Mouse (Mus musculus) heart, embryonic 15.5 days (tissue): Measurements from ENCODE around the gene Plekhh1. TPM values are rescaled to one million over a fixed set of nuclear protein-coding genes. Genes with fewer than 3 reads are reported as not detected.

ENCODE experiments used
- ATAC-seq: fragments of 200-750 bp; cut with Nextera tagmentation; replicated peaks from 2 replicates; pipeline ENCODE4 v1.8.0; 2017; ENCODE audit warnings: low read depth, moderate TSS enrichment; ENCODE audit not compliant: insufficient number of reproducible peaks, insufficient read depth, low FRiP score
- H3K27ac ChIP-seq: fragments of 300-500 bp; sonication (generic); 2 replicates; pipeline ENCODE4 v1.5.1; 2015; ENCODE audit warnings: mild to moderate bottlenecking, inconsistent platforms
- H3K27me3 ChIP-seq: fragments of 300-500 bp; sonication (generic); 2 replicates; pipeline ENCODE4 v1.6.1; 2015; ENCODE audit warnings: inconsistent platforms
- H3K36me3 ChIP-seq: fragments of 300-500 bp; sonication (generic); 2 replicates; pipeline ENCODE4 v1.6.1; 2015; ENCODE audit warnings: mild to moderate bottlenecking, inconsistent platforms
- H3K4me1 ChIP-seq: fragments of 300-500 bp; sonication (generic); replicated peaks from 2 replicates; pipeline ENCODE4 v1.6.1; 2015; ENCODE audit warnings: inconsistent platforms
- H3K4me2 ChIP-seq: fragments of 300-500 bp; sonication (generic); 2 replicates; pipeline ENCODE4 v1.6.1; 2015; ENCODE audit warnings: inconsistent platforms, mild to moderate bottlenecking, moderate library complexity
- H3K4me3 ChIP-seq: fragments of 300-500 bp; sonication (generic); 2 replicates; pipeline ENCODE4 v1.5.1; 2015; ENCODE audit warnings: mild to moderate bottlenecking, inconsistent platforms
- H3K9ac ChIP-seq: fragments of 300-500 bp; sonication (generic); 2 replicates; pipeline ENCODE4 v1.6.1; 2015; ENCODE audit warnings: mild to moderate bottlenecking, inconsistent platforms
- H3K9me3 ChIP-seq: fragments of 300-500 bp; sonication (generic); replicated peaks from 2 replicates; pipeline ENCODE4 v1.6.1; 2016; ENCODE audit warnings: inconsistent platforms
- WGBS: fragments of 180-500 bp; shearing (Covaris S2); methylation state at CpG from one replicate; pipeline ENCODE4 v1.1.7; 2015; ENCODE audit warnings: mixed read lengths; 5-methylcytosine and 5-hydroxymethylcytosine counted together
- polyA plus RNA-seq: library from polyadenylated mRNA; unstranded; fragments of >200 nt; fragmentation: Nextera tagmentation; extraction: Ambion mirVana; gene quantifications from 2 replicates; pipeline ENCODE4 v1.2.1, GENCODE M21; 2015

Plekhh1 gene
- polyA plus RNA-seq = 1.9 and 2.2 TPM in 2 replicates

GRCm38 (mm10) chr12:79028911-79029861, at the start of gene Plekhh1:
TSS of gene Plekhh1 (plus strand) at chr12:79029163.
- Histone ChIP-seq H3K36me3 (no peaks in the 10 kb centered on the region), H3K9me3 (no peaks in the 10 kb centered on the region), H3K27me3 (peaks cover 14% of the 10 kb centered on the region; the same call in 1 of the 2 replicates), H3K9ac (peak within 1 kb of the TSS; percentile 78), H3K4me1 (peaks cover 7% of the 10 kb centered on the region), H3K4me2 (peak within 1 kb of the TSS; percentile 97), H3K27ac (peak within 1 kb of the TSS; percentile 71), H3K4me3 (peak within 1 kb of the TSS; percentile 76)
- ATAC-seq = peak; percentile 84
- WGBS = under 1% methylated on average over 80 of the region's 80 CpGs

- H3K9ac ChIP-seq = no peak overlapping the region
- H3K27me3 ChIP-seq = no peaks in the 10 kb centered on the region
- H3K9me3 ChIP-seq = no peaks in the 10 kb centered on the region
- H3K27ac ChIP-seq = 0 out of 2 replicates have a peak overlapping the region, but pooled peaks have one; percentile 8
- 57% methylated on average over 5 of the region's 5 CpGs for WGBS
- peaks cover 17% of the 10 kb centered on the region for H3K4me1 ChIP-seq
- ATAC-seq = no peak
- H3K36me3 ChIP-seq = no peaks in the 10 kb centered on the region
- no peak overlapping the region for H3K4me2 ChIP-seq
- H3K4me3 ChIP-seq = no peak overlapping the region; the same call in 1 of the 2 replicates
These were observed 48.3 kb upstream of the Plekhh1 start for GRCm38 (mm10) chr12:78980683-78981091.

GRCm38 (mm10) chr12:78981131-78981530, 47.8 kb upstream of the Plekhh1 start:
- Histone ChIP-seq H3K4me1 (peaks cover 17% of the 10 kb centered on the region), H3K9ac (no peak overlapping the region), H3K9me3 (no peaks in the 10 kb centered on the region), H3K4me2 (no peak overlapping the region), H3K4me3 (no peak overlapping the region), H3K27me3 (no peaks in the 10 kb centered on the region), H3K36me3 (no peaks in the 10 kb centered on the region), H3K27ac (0 out of 2 replicates have a peak overlapping the region, but pooled peaks have one; percentile 8)
- WGBS = 70% methylated on average over 2 of the region's 2 CpGs
- no peak for ATAC-seq

- Histone ChIP-seq H3K4me1 (peaks cover 17% of the 10 kb centered on the region), H3K36me3 (no peaks in the 10 kb centered on the region), H3K27ac (no peak overlapping the region), H3K9ac (no peak overlapping the region), H3K27me3 (no peaks in the 10 kb centered on the region), H3K4me3 (no peak overlapping the region), H3K4me2 (no peak overlapping the region), H3K9me3 (no peaks in the 10 kb centered on the region)
- ATAC-seq = no peak; the same call in 1 of the 2 replicates
- 58% methylated on average over 9 of the region's 9 CpGs for WGBS
These were observed 46.8 kb upstream of the Plekhh1 start for GRCm38 (mm10) chr12:78981938-78982825.

GRCm38 (mm10) chr12:78983296-78984034, 45.5 kb upstream of the Plekhh1 start:
- ATAC-seq = no peak; the same call in 1 of the 2 replicates
- WGBS = 41% methylated on average over 9 of the region's 9 CpGs
- H3K27ac ChIP-seq = no peak overlapping the region

GRCm38 (mm10) chr12:78984035-78984432, 44.9 kb upstream of the Plekhh1 start:
- H3K27ac ChIP-seq = no peak overlapping the region
- no peak overlapping the region for H3K9ac ChIP-seq
- no peaks in the 10 kb centered on the region for H3K9me3 ChIP-seq
- H3K4me3 ChIP-seq = no peak overlapping the region
- no peak overlapping the region for H3K4me2 ChIP-seq
- peaks cover 17% of the 10 kb centered on the region for H3K4me1 ChIP-seq
- no peaks in the 10 kb centered on the region for H3K36me3 ChIP-seq
- H3K27me3 ChIP-seq = no peaks in the 10 kb centered on the region
- peak; percentile 68; the same call in 1 of the 2 replicates for ATAC-seq
- 19% methylated on average over 3 of the region's 3 CpGs for WGBS

More at GRCm38 (mm10) chr12:78983296-78984034, 45.5 kb upstream of the Plekhh1 start:
- Histone ChIP-seq H3K9me3 (no peaks in the 10 kb centered on the region), H3K4me1 (peaks cover 17% of the 10 kb centered on the region), H3K4me3 (no peak overlapping the region), H3K9ac (no peak overlapping the region), H3K4me2 (no peak overlapping the region), H3K27me3 (no peaks in the 10 kb centered on the region), H3K36me3 (no peaks in the 10 kb centered on the region)

GRCm38 (mm10) chr12:78987581-78988081, 41.3 kb upstream of the Plekhh1 start:
- Histone ChIP-seq H3K4me3 (no peak overlapping the region), H3K27me3 (no peaks in the 10 kb centered on the region), H3K9ac (no peak overlapping the region), H3K36me3 (no peaks in the 10 kb centered on the region), H3K4me2 (no peak overlapping the region), H3K27ac (no peak overlapping the region), H3K4me1 (peaks cover 17% of the 10 kb centered on the region), H3K9me3 (no peaks in the 10 kb centered on the region)
- no peak for ATAC-seq
- 52% methylated on average over 9 of the region's 9 CpGs for WGBS

GRCm38 (mm10) chr12:78996271-78996670, 32.7 kb upstream of the Plekhh1 start:
- Histone ChIP-seq H3K4me2 (no peak overlapping the region), H3K4me1 (no peaks in the 10 kb centered on the region), H3K4me3 (no peak overlapping the region), H3K9me3 (no peaks in the 10 kb centered on the region), H3K27me3 (no peaks in the 10 kb centered on the region), H3K27ac (no peak overlapping the region), H3K9ac (no peak overlapping the region), H3K36me3 (no peaks in the 10 kb centered on the region)
- WGBS = 75% methylated on average over 4 of the region's 4 CpGs
- ATAC-seq = no peak

GRCm38 (mm10) chr12:78996711-78997110, 32.3 kb upstream of the Plekhh1 start:
- H3K27ac ChIP-seq = no peak overlapping the region
- no peaks in the 10 kb centered on the region for H3K4me1 ChIP-seq
- H3K9me3 ChIP-seq = no peaks in the 10 kb centered on the region
- H3K9ac ChIP-seq = no peak overlapping the region
- no peak for ATAC-seq
- 40% methylated on average over 6 of the region's 7 CpGs for WGBS
- H3K4me2 ChIP-seq = no peak overlapping the region
- H3K27me3 ChIP-seq = no peaks in the 10 kb centered on the region
- no peak overlapping the region for H3K4me3 ChIP-seq
- no peaks in the 10 kb centered on the region for H3K36me3 ChIP-seq

GRCm38 (mm10) chr12:79002406-79002805, 26.6 kb upstream of the Plekhh1 start:
- WGBS = 74% methylated on average over 5 of the region's 5 CpGs

More at GRCm38 (mm10) chr12:79002406-79002805, 26.6 kb upstream of the Plekhh1 start:
- no peaks in the 10 kb centered on the region for H3K36me3 ChIP-seq
- no peak overlapping the region for H3K27ac ChIP-seq
- no peak overlapping the region for H3K9ac ChIP-seq
- ATAC-seq = no peak
- no peaks in the 10 kb centered on the region for H3K9me3 ChIP-seq
- peaks cover 14% of the 10 kb centered on the region for H3K27me3 ChIP-seq
- H3K4me2 ChIP-seq = no peak overlapping the region
- peaks cover 10% of the 10 kb centered on the region for H3K4me1 ChIP-seq
- no peak overlapping the region for H3K4me3 ChIP-seq
